Mouse (Mus musculus) spleen, adult 2 months (tissue): ENCODE measurements at regions not wholly inside any gene's neighbourhood (a gene's known extent, or its start where the extent isn't known, plus 50 kb on each side); places are given as distances from the start of the nearest gene placed in this dataset.

Experiments
- CTCF ChIP-seq: fragments of 200-500 bp; IDR thresholded peaks from 2 replicates; pipeline ENCODE4 v1.5.1; 2011; ENCODE audit warnings: mild to moderate bottlenecking, inconsistent platforms; ENCODE audit not compliant: insufficient read depth, insufficient read length, insufficient replicate concordance; ENCODE audit errors: extremely low read depth
- POLR2A ChIP-seq: fragments of 200-500 bp; IDR thresholded peaks from 2 replicates; pipeline ENCODE4 v1.6.1; 2011; ENCODE audit warnings: low read depth, low read length, inconsistent platforms

GRCm38 (mm10) chr6:117715056-117715777, 125.8 kb upstream of the Zfp637 start:
- TF ChIP-seq CTCF, result no peak
- TF ChIP-seq POLR2A, result no peak
